Mouse (Mus musculus) thymus, adult 18-20 months (tissue): Measurements from ENCODE around the gene Cenpu.
"Not testable (repeated sequence)": the region's sequence is repeated elsewhere in the genome, so short reads cannot be mapped to it uniquely, and the experiment has no call there.

Experiments
- DNase-seq, 2 experiments: peaks; one replicate each; pipeline ENCODE4 v3.0.0; 2022; ENCODE audit warnings: mixed read lengths in 2 of 2

Gene Cenpu

DNA sequence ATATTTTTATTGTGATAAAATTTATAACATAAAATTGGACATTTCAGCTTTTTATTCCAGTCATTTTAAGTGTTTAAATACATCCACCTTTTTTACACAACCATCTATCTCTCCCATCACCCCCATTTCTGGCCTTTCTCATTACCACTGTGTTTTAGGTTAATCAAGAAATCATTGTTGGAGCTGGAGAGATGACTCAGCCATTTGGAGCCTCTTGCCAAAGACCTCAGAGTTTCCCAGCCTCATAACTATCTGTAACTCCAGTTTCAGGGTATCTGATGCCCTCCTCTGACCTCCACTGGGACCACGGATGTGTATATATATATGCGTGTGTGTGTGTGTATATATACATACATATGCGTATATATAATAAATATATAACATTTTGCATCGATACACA lies 799 bp upstream of the Cenpu start:
- no peak for DNase-seq

DNA sequence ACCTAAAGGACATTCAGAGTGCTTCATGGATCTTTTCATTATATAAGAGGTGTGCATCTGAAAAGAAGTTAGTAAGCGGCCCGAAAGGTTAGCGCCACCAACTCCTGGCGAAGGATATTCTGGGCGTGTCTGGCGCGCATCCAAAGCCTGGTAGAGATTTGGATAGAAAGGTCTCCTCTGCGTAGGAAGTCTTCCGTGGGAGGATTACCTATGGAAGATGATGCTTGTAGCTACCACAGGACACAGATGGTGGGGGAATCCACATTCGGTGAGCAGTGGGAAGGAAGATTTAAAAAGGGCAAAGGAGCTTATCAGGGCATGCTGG lies 575 bp downstream of the Cenpu start:
- DNase-seq = no peak

DNA sequence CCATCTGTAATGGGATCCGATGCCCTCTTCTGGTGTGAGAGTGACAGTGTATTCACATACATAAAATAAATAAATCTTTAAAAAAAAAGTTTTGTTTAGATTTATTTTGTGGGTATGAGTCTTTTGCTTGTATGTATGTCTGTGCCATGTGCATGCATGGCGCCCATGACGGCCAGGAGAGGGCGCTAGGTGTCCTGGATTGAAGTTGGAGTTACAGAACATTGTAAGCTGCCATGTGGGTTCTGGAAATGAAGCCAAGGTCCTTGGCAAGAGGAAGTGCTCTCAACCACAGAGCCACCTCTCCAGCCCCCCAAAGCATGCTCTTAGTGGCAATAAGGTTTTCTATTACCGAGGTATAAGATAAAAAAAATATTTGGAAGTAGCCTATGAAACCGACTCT lies 7.6 kb downstream of the Cenpu start:
- DNase-seq = no peak

- no peak for DNase-seq
These were observed 10.5 kb downstream of the Cenpu start for GRCm38 (mm10) chr8:46562333-46562732.

- no peak for DNase-seq
These were observed 15.2 kb downstream of the Cenpu start for GRCm38 (mm10) chr8:46566914-46567529.

DNA sequence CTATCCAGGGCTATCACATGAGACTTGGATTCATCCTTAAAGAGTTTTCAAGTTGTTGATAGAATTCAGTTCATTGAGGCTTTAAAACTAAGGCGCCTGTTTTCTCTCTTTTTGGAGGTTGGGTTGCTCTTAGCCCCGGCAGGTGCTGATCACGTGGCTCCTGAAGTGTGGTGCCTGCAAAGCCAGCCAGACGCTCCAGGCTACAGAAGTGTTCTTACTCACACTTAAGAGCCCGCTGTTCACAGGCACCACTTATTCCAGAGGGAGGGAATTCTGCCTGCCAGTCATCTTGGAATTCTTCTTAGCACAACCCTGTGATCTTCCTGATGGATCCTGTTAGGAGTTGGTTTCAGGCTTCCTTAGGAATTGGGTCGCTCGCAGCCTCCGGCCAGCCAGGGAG lies 16.1 kb downstream of the Cenpu start:
- no peak for DNase-seq

GRCm38 (mm10) chr8:46568942-46569341 lies 17.1 kb downstream of the Cenpu start:
- DNase-seq = no peak

- DNase-seq = no peak
These were observed 18.0 kb downstream of the Cenpu start for GRCm38 (mm10) chr8:46569659-46570441.

DNA sequence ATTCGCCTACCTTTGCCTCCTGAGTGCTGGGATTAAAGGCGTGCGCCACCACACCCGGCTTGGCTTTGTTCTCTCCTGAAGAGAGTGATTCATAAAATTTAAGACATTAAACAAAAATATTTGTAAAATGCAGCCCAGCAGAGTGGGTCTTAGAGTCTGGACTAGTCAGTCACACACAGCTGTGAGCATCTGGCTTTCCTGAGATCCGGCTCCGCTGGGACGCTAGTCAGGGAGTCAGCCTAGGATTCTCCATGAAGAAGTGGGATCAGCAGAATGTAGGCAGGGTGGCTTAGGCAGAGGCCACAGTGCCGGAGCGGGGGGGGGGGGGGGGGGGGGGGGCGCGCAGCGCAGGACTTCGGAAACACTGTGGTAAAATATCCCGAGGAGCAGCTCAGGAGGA lies 18.8 kb downstream of the Cenpu start:
- DNase-seq = no peak

- no peak for DNase-seq
These were observed 21.6 kb downstream of the Cenpu start for GRCm38 (mm10) chr8:46573446-46573845.

DNA sequence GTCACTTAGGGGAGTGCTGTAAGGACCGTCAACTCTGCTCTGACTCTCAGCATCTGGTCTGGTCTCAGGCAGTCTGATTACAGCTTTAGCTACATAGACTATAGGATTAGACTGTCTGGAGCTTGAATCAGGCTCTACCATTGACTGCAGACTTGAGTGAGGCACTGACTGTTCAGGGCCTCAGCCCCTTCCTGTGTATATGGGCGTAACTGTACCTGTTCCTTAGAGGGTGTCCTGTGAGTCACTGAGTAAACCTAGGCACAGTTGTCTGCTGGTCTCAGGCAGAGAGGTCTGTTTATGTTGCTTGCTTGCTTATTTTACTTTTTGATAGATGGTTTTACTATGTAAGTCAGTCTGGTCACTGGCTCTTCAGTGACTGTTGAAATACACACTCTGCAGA lies 22.1 kb downstream of the Cenpu start:
- no peak for DNase-seq

DNA sequence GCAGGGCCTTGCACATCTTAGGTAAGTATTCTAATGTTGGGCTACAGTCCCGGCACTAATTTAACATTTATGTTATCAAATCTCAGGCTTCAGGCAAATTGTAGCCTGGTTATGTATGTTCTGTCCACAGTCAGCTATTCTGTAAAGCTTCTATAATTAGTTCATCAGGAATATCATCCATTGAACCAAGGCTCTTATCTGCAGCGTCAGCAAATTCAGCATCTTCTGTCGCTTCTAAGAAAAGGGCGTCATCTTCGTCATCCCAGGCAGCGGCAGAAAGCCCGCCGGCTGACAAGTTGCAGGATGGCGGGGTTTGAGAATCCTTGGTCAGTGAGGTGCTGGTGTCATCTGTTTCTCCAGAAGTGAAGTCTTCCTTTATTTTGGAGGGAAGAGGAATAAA lies 27.0 kb downstream of the Cenpu start:
- DNase-seq = no peak

- DNase-seq = not testable (repeated sequence)
These were observed 32.5 kb downstream of the Cenpu start for GRCm38 (mm10) chr8:46584328-46584727.

- no peak for DNase-seq
These were observed 33.7 kb downstream of the Cenpu start for GRCm38 (mm10) chr8:46585576-46585975.

- DNase-seq = no peak
These were observed 36.1 kb downstream of the Cenpu start for GRCm38 (mm10) chr8:46587911-46588310.

GRCm38 (mm10) chr8:46588663-46589062 lies 36.8 kb downstream of the Cenpu start:
- no peak for DNase-seq

GRCm38 (mm10) chr8:46593067-46593466 lies 41.2 kb downstream of the Cenpu start:
- DNase-seq = no peak

DNA sequence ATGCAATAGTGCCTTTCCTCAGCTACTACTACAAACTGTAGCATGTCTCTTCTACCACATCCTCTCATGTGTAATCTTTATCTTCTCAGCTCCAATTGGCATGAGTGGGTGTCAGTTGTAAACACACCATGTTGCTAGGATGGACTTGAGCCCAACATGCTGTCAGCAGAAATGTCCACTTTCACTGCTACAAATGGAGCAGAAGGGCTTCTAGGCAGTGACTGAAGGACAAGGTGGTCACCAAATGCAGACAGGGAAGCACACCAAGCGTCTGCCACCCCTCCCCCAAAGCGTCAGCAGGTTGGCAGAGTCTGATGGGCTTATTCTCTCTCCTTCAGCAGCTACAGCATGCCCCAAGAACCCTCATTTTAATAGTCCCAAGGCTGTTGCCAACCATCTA lies 41.9 kb downstream of the Cenpu start:
- no peak for DNase-seq

DNA sequence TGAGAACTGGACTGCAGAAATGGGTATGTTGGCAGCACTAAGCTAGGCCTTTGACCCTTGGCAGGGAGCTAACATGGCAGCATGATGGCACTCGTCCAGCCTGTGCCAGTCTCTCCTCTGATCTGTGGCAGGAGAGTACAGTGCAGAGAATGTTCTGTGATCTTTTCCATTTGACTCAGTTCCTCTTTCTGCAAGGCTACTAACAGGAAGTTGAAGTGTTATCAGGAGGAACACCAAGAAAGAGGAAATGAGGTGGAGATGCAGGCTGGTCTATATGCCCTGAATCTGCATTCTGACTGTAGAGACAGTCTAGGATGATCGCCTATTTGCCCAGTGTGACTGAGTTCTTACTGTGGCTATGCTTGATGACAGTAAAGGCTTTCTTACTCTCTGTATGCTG lies 43.8 kb downstream of the Cenpu start:
- DNase-seq = no peak

DNA sequence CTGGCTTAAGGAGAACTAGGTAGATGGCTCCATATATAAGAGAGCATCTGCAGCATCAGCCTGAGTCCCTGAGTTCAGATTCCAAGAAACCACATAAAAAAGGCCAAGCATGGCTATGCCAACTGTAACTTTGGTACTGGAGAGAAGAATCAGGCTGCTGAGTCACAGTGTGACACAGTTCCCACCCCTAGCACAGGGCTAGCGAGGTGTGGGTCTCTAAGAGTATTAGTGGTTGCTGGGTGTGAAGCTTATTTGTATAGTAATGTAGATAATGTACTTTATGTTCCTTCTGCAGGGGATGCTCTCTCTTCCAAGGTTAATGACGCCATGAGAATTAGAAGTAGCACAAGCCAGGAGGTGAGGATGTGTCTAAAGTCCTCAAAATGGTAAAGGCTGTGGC lies 44.7 kb downstream of the Cenpu start:
- DNase-seq = no peak

DNA sequence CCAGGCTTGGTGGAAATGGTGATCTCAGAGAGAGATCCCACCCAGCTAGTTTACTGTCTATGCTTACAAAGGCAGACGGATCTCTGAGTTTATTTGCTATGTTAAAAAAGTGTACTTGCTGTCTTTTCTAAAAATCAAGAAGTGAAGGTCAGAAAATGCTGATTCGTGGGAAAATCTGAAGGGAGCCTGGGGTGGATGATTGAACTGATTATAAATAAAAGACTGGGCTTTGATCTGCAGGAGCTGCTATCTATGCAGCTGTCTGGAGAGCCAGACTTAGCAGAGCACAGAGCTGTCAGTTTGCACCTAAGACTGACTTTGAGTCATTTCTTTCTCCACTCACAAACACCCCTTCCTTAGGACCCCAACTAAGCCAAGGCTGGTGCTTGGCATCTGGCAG lies 45.6 kb downstream of the Cenpu start:
- no peak for DNase-seq

DNA sequence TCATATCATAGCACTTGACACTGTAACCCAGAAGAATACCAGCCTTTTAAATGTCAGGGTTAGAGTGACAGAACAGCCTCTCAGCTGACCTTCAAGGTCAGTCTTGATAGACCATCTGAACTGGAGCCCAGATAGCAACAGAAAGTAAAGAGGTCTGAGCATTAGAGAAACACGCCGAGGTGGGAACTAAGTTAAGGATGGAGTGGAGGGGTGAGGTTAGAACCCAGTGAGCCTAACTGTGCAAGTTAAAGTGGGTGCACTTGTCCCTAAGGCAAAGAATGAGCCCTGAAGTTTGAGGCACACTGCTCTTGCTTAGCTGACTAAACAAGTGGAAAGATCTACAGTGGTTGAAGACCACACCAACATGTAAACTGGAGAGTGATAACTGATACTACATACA lies 46.3 kb downstream of the Cenpu start:
- no peak for DNase-seq

DNA sequence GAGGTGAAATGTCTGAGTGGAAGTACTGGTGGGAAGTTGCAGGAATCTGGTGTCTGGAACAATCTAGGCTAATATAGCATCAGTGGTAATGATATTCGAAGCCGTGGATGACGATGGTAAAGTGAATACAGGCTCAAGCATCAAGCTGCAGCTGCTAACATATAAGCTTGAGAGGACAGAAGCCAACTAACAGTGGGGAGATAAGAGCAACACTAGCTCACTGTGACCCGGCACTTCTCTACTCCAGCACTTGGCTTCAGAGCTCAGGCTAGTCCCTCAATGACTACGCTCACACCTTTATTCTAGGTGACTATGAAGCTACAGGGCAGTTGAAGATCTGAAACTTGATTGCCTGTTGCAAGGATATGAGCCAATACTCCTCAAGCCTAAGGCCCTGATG lies 46.9 kb downstream of the Cenpu start:
- no peak for DNase-seq

GRCm38 (mm10) chr8:46599314-46599904 lies 47.6 kb downstream of the Cenpu start:
- no peak for DNase-seq
